Mouse (Mus musculus) olfactory bulb, adult 2 months (tissue): ENCODE measurements around the gene Gramd4.

Experiments used
- CTCF ChIP-seq: fragments of 200-500 bp; IDR thresholded peaks from 2 replicates; pipeline ENCODE4 v1.5.1; 2012; ENCODE audit warnings: low read depth, mild to moderate bottlenecking, low read length, moderate library complexity; ENCODE audit not compliant: insufficient read depth
- POLR2A ChIP-seq: fragments of 200-500 bp; IDR thresholded peaks from 2 replicates; pipeline ENCODE4 v1.6.1; 2012; ENCODE audit warnings: mild to moderate bottlenecking, low read depth, low read length, moderate library complexity; ENCODE audit not compliant: insufficient read depth

- TF ChIP-seq POLR2A (no peak), CTCF (no peak)
Measured at GRCm38 (mm10) chr15:86159093-86159492, 101.6 kb downstream of the Gramd4 start.
